Mouse (Mus musculus) kidney, adult 2 months (tissue): ENCODE measurements around the gene Zc3h7b.

Source experiments
- CTCF ChIP-seq: fragments of 200-500 bp; conservative IDR thresholded peaks from 2 replicates; pipeline ENCODE4 v1.5.1; 2011; ENCODE audit warnings: low read depth, mild to moderate bottlenecking, control low read depth, low read length, moderate library complexity, mixed read lengths; ENCODE audit not compliant: insufficient read depth, insufficient read length
- POLR2A ChIP-seq: fragments of 200-500 bp; IDR thresholded peaks from one replicate; pipeline ENCODE4 v1.6.1; 2011; ENCODE audit warnings: low read depth, low read length, control low read depth

- TF ChIP-seq CTCF (no peak), POLR2A (no peak)
Observed at GRCm38 (mm10) chr15:81749742-81750141, 4.9 kb downstream of the Zc3h7b start.
